Mouse (Mus musculus): ENCODE data around the gene Slc35b2. TPM values are rescaled to one million over a fixed set of nuclear protein-coding genes. Genes with fewer than 3 reads are reported as not detected.

Slc35b2 gene
- total and polyA plus RNA-seq, 3 experiments = 57.2 to 101 (median 73.9) TPM

GRCm38 (mm10) chr17:45585725-45586448, 22.2 kb downstream of the Slc35b2 start:
- dilution Hi-C loops (cut with MboI; ENCODE audit: extremely low pct_ligation_motif_present, extremely low pct_unique_long_range_greater_than_20kb, low sequenced_read_pairs) = no loop called here
- in situ Hi-C loops (cut with MboI; ENCODE audit: low pct_ligation_motif_present, low pct_unique_long_range_greater_than_20kb, low sequenced_read_pairs) = loop anchor here (5.0 kb wide), 2 partner anchors 41 to 131 kb away; no protein-coding TSS in a partner anchor
- TF ChIP-seq EP300 (IDR thresholded peaks at IDR 0.05; ENCODE audit: low read length) (no peak), ZMIZ1 (IDR thresholded peaks at IDR 0.05; ENCODE audit: low read depth, low read length) (no peak), KAT2A (IDR thresholded peaks at IDR 0.05; ENCODE audit: insufficient replicate concordance, low read length) (no peak), ETS1 (conservative IDR thresholded peaks at IDR 0.05; ENCODE audit: low read depth, low read length) (no peak), E2F4 (IDR thresholded peaks at IDR 0.05; ENCODE audit: insufficient replicate concordance, low read depth, low read length) (no peak), GABPA (IDR thresholded peaks at IDR 0.05; ENCODE audit: insufficient replicate concordance, low read depth, low read length) (no peak), NELFE (IDR thresholded peaks at IDR 0.05; ENCODE audit: low read depth, low read length) (no peak), USF1 (IDR thresholded peaks at IDR 0.05; ENCODE audit: low read depth, low read length) (no peak), MYC (IDR thresholded peaks at IDR 0.05; ENCODE audit: low read depth, low read length) (no peak), MEF2A (IDR thresholded peaks at IDR 0.05; ENCODE audit: borderline replicate concordance, low read depth, low read length) (no peak), POLR2A (IDR thresholded peaks at IDR 0.05; ENCODE audit: low read depth, low read length) (no peak), ZC3H11A (IDR thresholded peaks at IDR 0.05; ENCODE audit: low read depth, low read length) (no peak)
- Histone ChIP-seq H3K79me2 (replicated peaks; ENCODE audit: control insufficient read depth, extremely low read depth, insufficient read depth, poor library complexity, severe bottlenecking) (no peaks in the 10 kb centered on the region), H3K4me1 (ENCODE audit: control insufficient read depth in 1 of 2, insufficient read depth in 2 of 2) (peaks cover 8 to 46% of the 10 kb centered on the region in 2 experiments), H3K4me2 (ENCODE audit: insufficient read depth, low read depth, poor library complexity, severe bottlenecking) (no peak overlapping the region), H3K27ac (ENCODE audit: insufficient read depth, low read depth) (no peak overlapping the region), H3K9me3 (replicated peaks; ENCODE audit: low read length) (peaks cover 10% of the 10 kb centered on the region), H3K36me3 (replicated peaks in 1 of 2; ENCODE audit: control insufficient read depth in 1 of 2, insufficient read depth in 1 of 2, low read length in 1 of 2) (peaks cover 30 to 64% of the 10 kb centered on the region in 2 experiments), H3K9ac (ENCODE audit: insufficient read depth, low read depth) (no peak overlapping the region), H3K4me3 (replicated peaks in 1 of 3; ENCODE audit: low read depth in 2 of 3, low read length in 2 of 3, poor library complexity in 1 of 3) (no peak overlapping the region), H3K27me3 (replicated peaks) (no peaks in the 10 kb centered on the region)
- DNase-seq (ENCODE audit: extremely low read depth) = no peak

- H3K79me2 ChIP-seq (replicated peaks; ENCODE audit: control insufficient read depth, extremely low read depth, insufficient read depth, poor library complexity, severe bottlenecking) = no peaks in the 10 kb centered on the region
- no peak overlapping the region for H3K27ac ChIP-seq (ENCODE audit: insufficient read depth, low read depth)
- peaks cover 10% of the 10 kb centered on the region for H3K9me3 ChIP-seq (replicated peaks; ENCODE audit: low read length)
- no peak overlapping the region for H3K4me3 ChIP-seq (replicated peaks in 1 of 3; ENCODE audit: low read depth in 2 of 3, low read length in 2 of 3, poor library complexity in 1 of 3)
- H3K4me1 ChIP-seq (ENCODE audit: control insufficient read depth in 1 of 2, insufficient read depth in 2 of 2) = peaks cover 8 to 44% of the 10 kb centered on the region in 2 experiments
- H3K9ac ChIP-seq (ENCODE audit: insufficient read depth, low read depth) = no peak overlapping the region
- H3K4me2 ChIP-seq (ENCODE audit: insufficient read depth, low read depth, poor library complexity, severe bottlenecking) = no peak overlapping the region
- in situ Hi-C loops (cut with MboI; ENCODE audit: low pct_ligation_motif_present, low pct_unique_long_range_greater_than_20kb, low sequenced_read_pairs) (loop anchor here (5.0 kb wide), 2 partner anchors 41 to 131 kb away; no protein-coding TSS in a partner anchor), dilution Hi-C loops (cut with MboI; ENCODE audit: extremely low pct_ligation_motif_present, extremely low pct_unique_long_range_greater_than_20kb, low sequenced_read_pairs) (no loop called here)
- no peak for DNase-seq (ENCODE audit: extremely low read depth)
- TF ChIP-seq CTCF (conservative IDR thresholded peaks at IDR 0.05 in 1 of 2, IDR thresholded peaks at IDR 0.05 in 1 of 2; ENCODE audit: low read depth in 2 of 2, low read length in 2 of 2) (peak; percentile 39 to 45), UBTF (IDR thresholded peaks at IDR 0.05; ENCODE audit: low read depth, low read length) (no peak)
- peaks cover 30 to 69% of the 10 kb centered on the region in 2 experiments for H3K36me3 ChIP-seq (replicated peaks in 1 of 2; ENCODE audit: control insufficient read depth in 1 of 2, insufficient read depth in 1 of 2, low read length in 1 of 2)
- no peaks in the 10 kb centered on the region for H3K27me3 ChIP-seq (replicated peaks)
Measured at GRCm38 (mm10) chr17:45586449-45586837, 22.8 kb downstream of the Slc35b2 start.

Data from CH12.LX (cell line).